Mouse (Mus musculus): ENCODE data around the gene Metap1d.

Metap1d gene

GRCm38 (mm10) chr2:71475311-71475710 lies 22.2 kb downstream of the Metap1d start:
- no peak for DNase-seq (ENCODE audit: extremely low spot score)

DNA sequence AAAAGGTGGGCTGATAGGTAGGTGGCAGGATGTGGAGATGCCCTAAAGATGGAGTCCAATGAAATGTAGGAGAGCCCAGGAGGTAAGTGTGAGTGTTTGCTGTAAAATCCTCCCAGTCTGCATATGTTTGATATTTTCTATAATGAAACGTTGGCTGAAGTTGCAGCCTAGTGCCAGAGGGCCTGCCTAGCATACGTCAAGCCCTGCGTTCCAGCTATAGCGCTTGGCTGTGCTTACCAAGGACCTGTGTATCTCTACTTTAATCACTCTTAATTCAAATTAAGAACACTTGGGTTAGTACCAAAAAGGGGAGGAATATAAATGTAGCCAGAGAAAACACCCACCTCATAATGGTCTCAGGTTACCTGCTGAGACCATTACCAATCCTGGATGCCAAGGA lies 22.7 kb downstream of the Metap1d start:
- no peak for DNase-seq (ENCODE audit: extremely low spot score)

DNA sequence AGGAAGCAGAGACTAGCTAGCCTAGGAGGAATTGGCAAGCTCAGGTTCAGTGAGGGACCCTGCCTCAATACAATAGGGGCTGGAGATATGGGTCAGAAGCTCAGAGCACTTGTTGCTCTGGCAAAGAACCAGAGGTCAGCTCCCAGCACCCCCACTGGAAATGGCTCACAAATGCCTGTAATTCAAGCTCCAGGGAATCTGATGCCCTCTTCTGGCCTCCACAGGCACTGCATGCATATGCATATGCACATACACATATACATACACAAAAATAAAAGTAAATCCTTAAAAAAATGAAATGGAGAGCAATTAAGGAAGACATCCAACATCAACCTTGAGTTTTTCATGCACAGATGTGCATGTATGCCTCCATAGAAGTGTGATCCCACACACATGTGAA lies 24.7 kb downstream of the Metap1d start:
- DNase-seq (ENCODE audit: extremely low spot score) = no peak

DNA sequence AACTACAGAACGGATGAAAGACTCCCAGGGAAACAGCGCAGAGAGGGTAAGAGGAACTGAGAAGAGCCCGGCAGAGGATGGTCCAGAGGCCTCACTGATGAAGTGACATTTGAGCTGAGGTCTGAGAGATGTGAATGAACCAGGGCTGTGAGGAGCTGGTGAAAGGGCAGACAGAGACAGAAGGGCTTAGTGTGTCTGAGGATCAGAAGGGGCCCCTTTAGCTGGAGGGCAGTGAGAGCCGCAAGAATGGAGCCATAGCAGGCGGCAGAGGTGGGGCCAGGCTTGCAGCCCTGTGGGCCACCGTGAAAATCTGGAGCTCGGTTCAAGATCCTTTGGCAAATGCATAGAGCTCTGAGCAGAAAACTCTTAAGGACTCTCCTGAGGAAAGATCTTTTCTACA lies 26.8 kb downstream of the Metap1d start:
- DNase-seq (ENCODE audit: extremely low spot score) = peak; percentile 64

- DNase-seq (ENCODE audit: extremely low spot score) = no peak
These were observed 28.7 kb downstream of the Metap1d start for GRCm38 (mm10) chr2:71481825-71482224.

DNA sequence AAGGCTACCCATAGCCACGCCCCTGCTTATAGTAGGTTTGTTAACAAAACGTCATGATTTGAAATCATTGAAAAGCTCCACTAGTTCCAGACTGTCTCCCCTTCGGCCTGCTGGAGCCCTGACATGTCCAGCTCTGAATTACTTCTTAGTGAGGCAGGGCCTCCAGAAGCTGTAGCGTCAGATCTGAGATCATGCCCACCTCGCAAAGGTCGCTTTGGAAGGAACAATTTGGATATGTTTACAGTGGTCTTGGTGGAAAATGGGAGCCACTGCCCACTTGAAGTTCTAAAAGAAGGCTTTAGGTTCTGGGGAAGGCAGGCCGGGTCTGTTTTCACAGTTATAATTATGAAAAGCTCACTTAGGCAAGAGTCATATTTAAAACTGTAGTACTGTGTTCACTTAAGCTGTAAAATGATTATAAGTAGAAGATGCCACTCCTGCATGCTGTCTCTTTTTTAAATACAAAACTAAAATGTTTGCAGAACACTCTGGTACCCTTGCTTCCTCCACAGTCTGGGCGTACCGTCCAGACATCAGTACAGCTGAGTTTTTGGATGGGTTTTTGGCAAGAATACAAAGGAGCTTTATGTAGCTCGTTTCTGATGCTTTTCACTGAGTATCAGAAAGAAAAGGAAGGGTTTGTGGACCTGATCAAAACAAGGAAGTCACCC lies 30.1 kb downstream of the Metap1d start:
- no peak for DNase-seq (ENCODE audit: extremely low spot score)

DNA sequence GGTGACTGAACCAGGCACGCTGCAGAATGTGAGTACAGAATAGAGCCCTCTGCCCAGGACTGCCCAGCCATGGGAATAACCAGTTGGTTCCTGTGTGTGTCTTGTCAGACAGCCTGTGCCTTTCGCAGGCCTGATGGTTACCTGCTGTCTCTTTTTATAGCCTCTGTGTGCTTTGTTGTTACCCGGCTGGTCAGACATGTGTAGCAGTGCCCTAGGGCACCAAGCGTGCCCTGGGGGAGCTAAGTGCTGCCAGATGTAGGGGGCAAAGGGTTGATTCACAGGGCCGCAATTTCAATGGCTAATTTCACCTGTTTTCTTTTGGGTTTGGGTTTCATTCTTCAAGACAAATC lies 30.6 kb downstream of the Metap1d start:
- peak; percentile 24 for DNase-seq (ENCODE audit: extremely low spot score)

DNA sequence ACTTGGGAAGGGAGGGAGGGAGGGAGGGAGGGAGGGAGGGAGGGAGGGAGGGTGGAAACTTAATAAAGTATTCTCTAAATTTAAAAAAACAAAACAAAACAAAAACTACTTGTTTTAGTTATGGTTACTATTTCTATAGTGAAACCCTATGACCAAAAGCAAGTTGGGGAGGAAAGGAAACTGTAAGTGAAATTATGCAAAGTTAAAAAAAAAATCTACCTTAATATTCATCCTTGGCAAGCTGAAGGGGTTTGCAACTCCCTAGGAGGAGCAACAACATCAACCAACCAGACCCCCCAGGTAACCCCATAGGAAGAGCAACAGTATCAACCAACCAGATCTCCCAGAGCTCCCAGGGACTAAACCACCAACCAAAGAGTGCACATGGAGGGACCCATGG lies 38.2 kb downstream of the Metap1d start:
- DNase-seq (ENCODE audit: extremely low spot score) = no peak

GRCm38 (mm10) chr2:71493161-71493683 lies 40.1 kb downstream of the Metap1d start:
- no peak for DNase-seq (ENCODE audit: extremely low spot score)

GRCm38 (mm10) chr2:71494503-71494902 lies 41.4 kb downstream of the Metap1d start:
- DNase-seq (ENCODE audit: extremely low spot score) = no peak

DNA sequence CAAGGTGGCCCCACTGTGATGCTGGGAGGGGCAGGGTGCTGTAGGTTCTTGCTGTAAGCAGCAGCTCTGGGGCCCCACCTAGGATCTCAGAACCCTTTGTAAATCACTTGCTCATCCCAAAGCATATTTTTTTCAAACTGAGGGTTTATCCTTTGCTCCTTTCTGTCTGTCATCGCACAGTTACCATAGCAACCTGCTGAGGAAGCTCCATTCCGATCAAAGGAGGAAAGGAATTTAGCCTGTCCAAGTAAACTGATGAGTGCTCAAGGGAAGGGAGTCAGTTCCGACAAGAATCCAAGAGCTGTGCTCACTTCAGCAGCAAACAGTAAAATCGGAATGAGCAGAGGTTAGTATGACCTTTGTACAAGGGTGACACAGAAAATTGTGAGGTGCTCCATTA lies 41.9 kb downstream of the Metap1d start:
- DNase-seq (ENCODE audit: extremely low spot score) = peak; percentile 28

DNA sequence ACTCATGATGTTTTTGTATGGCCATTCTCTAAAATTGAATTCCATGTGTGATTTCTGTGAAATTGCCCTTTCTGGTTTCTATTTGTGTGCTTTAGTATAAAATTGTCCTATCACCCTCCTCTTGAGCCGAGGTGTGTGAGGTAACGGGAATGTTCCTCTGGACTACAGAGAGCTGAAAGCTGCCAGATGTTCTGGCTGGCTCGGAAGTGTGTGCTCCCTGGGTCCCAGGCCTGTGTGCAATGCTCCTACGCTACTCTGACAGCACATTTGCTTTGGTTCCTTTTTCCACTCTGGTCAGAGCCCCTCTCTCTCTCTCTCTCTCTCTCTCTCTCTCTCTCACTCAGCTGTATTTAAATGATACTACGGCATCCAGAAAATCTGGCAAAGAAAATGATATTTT lies 44.1 kb downstream of the Metap1d start:
- DNase-seq (ENCODE audit: extremely low spot score) = no peak

DNA sequence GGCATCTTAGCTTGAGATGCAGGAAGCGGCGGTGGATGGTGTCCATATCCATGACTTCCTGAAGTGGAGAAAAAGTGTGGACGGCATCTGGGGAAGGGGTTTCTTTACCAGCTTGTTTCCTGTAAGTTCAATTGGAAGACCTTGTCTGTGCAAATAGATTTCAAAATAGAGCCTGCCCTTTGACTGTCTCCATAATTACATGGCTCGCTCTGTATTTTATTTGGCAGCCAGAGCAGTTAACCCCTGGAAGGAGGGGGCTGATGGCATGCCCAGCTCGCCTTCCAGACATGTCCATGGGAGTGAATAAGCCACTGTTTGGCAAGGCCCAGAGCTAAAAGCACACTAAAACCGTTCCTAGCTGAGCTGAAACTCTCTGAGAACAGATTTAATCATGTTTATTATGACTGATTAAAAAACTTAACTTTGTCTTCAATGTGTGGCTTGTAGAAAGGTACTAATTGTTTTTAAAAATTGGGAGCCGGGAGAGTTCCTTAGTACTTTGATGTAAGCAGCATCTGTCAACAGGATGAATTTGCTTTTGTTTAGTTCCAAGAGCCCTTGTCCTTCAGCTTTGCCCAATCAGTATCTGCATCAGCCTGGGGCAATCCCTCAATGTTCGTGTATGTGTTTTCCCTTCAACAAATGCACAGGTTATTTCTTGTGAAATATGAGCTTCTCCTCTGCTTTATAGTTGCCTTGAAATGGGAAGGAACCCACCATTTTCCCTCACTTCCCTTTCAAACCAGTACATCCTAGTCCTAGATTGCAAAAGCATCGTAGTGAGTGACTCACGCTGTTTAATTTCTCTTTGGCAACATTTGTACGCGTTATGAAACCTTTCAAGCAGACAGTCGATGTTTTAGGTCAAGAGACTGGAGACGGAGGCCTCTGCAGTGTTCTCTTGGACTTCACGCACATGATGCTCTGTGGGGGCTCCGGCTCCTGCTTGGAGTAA lies 46.5 kb downstream of the Metap1d start:
- no peak for DNase-seq (ENCODE audit: extremely low spot score)

- no peak for DNase-seq (ENCODE audit: extremely low spot score)
These were observed 51.8 kb downstream of the Metap1d start for GRCm38 (mm10) chr2:71504852-71505251.

DNA sequence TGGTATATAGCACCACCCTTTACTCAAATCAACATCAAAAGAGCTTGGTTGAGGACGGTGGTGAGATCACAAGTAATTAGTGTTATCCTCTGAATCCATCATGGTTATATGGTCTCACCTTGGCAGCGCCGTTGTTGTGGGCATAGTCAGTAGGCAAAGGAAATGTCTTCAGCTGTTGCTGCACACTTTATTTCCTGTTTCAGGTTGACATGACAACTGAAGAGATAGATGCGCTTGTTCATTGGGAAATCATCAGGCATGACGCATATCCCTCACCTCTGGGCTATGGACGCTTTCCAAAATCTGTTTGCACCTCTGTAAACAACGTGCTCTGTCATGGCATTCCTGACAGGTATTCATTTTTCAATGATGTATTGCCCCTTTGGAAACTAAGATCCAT lies 58.1 kb downstream of the Metap1d start:
- no peak for DNase-seq (ENCODE audit: extremely low spot score)

GRCm38 (mm10) chr2:71512326-71512725 lies 59.2 kb downstream of the Metap1d start:
- no peak for DNase-seq (ENCODE audit: extremely low spot score)

- peak; percentile 46 for DNase-seq (ENCODE audit: extremely low spot score)
These were observed 63.9 kb downstream of the Metap1d start for GRCm38 (mm10) chr2:71516995-71517394.

GRCm38 (mm10) chr2:71517466-71518099 lies 64.5 kb downstream of the Metap1d start:
- no peak for DNase-seq (ENCODE audit: extremely low spot score)

GRCm38 (mm10) chr2:71522871-71523270 lies 69.8 kb downstream of the Metap1d start:
- DNase-seq (ENCODE audit: extremely low spot score) = no peak

GRCm38 (mm10) chr2:71523431-71523830 lies 70.4 kb downstream of the Metap1d start:
- DNase-seq (ENCODE audit: extremely low spot score) = no peak

DNA sequence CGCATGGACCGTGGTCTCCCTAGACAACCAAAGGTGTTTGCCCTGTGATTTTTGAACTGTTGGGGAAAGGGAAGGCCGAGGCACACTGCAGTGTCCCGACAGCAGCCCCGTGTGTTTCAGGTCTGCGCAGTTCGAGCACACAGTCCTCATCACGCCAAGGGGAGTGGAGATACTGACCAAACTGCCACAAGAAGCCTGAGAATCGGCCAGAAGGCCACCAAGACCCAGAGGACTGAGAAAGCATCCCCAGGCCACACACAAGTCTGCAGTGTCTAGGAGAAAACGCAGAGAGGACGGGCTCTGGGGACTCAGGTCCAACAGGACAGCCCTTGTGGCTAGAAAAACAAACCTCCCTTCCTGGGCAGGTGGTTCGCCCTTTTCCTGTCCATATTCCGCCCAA lies 71.7 kb downstream of the Metap1d start:
- no peak for DNase-seq (ENCODE audit: extremely low spot score)

GRCm38 (mm10) chr2:71526595-71527322 lies 73.7 kb downstream of the Metap1d start:
- DNase-seq (ENCODE audit: extremely low spot score) = no peak

All from embryo, embryonic 9.5 days (tissue).